Mouse (Mus musculus): ENCODE results near the gene Ndrg2. TPM values are rescaled to one million over a fixed set of nuclear protein-coding genes. Genes with fewer than 3 reads are reported as not detected.
"Not testable (repeated sequence)": the region's sequence is repeated elsewhere in the genome, so short reads cannot be mapped to it uniquely, and the experiment has no call there.

Gene Ndrg2
- 314 and 338 TPM in 2 replicates for total RNA-seq (2021)
- long read RNA-seq, experiment 1, transcript Ndrg2-201 (16 exons, 2,099 nt) = major isoform, 167 of 442 reads
- long read RNA-seq, experiment 1, transcript Ndrg2-202 (15 exons, 2,103 nt) = minor isoform, 137 of 442 reads
- long read RNA-seq, experiment 1, partial matches to known transcripts = 20 of 442 reads
- long read RNA-seq, experiment 1, other reads (novel, unspliced or antisense) = 118 of 442 reads
- long read RNA-seq, experiment 2, transcript Ndrg2-201 (16 exons, 2,099 nt) = major isoform, 165 of 362 reads
- long read RNA-seq, experiment 2, transcript Ndrg2-202 (15 exons, 2,103 nt) = minor isoform, 67 of 362 reads
- long read RNA-seq, experiment 2, partial matches to known transcripts = 87 of 362 reads
- long read RNA-seq, experiment 2, other reads (novel, unspliced or antisense) = 43 of 362 reads

DNA sequence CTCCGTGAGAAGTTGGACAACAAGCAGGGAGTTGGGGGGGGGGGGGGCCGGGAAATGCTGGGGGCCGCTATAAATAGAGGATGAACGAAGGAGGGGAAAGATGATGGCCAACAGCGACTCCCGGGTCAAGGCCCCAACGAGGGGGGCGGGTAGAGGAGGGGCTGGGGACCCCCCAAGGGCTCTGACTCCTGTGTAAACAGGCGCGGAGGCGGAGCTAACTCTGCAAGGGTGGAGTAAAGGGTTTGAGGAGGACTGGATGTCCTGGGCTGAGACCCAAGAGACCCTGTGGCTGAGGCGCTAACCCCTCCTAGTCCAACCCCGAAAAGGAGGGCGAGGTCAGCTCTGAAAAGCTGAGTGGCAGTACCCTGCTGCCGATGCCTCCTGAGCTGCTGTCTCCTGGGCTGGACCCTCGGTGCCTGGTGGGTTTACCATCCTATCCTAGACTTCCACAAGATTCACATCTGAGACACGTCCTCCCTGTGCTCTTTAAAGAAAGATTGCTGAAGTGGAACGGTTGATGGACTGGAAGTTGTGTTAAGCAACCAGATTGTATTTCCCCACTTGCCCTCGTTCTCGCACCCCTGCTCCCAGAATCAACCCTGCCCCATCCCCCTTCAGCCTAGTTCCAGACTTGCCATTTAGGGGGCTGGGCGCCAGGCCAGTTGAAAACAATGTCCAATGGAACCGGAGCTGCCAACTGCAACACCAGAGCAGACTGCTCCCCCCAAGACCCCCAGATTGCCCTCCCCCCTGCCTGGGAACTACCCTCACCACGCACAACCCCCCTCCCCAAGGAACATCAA is at the start of gene Ndrg2:
Ndrg2 (minus strand) TSS at position 199 of the 803 bp plus-strand sequence.
- DNase-seq = peak; percentile 82

- no peak for DNase-seq
These were observed 46.4 kb upstream of the Ndrg2 start for GRCm38 (mm10) chr14:51960316-51960715.

DNA sequence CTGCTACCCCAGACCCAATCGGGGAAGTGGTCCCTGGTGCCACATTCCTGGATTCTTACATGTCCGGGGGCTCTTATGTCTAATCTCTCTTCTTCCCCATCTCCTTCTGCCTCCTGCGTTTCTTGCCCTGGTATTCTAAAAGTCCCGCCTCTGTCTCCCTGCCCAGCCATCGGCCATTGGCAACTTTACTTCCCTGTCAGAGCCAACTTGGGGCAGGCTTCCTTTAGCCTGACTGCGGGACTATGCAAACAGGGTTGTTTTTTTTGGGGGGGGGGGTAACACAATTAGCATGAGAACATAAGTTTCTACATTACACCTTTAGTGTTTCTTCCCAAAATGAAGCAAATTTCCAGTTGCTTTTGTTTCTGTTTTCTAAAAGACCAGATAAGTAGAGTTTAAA is 29.4 kb upstream of the Ndrg2 start:
- DNase-seq = no peak

GRCm38 (mm10) chr14:51942236-51942635 is 28.3 kb upstream of the Ndrg2 start:
- DNase-seq = no peak

DNA sequence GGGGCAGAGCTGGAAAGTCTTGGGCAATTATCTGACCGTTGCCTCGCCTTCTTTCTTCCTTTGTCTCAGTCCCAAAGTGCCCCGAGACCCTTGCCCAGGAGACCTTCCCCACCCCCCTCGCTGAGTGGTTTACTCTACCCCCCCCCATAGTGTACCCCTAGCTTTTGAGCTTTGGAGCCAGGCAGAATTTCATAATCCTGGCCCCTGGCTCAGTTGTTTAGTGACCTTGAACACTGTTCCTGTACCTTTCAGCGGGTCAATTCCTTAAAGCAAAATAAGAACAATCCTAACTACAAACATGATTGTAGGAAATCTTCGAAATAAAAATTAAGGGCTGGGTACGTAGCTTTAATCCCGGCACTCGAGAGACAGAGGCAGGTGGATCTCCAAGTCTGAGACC is 27.6 kb upstream of the Ndrg2 start:
- no peak for DNase-seq

- peak; percentile 69 for DNase-seq
These were observed 27.1 kb upstream of the Ndrg2 start for GRCm38 (mm10) chr14:51940944-51941560.

GRCm38 (mm10) chr14:51939005-51939404 is 25.0 kb upstream of the Ndrg2 start:
- no peak for DNase-seq

DNA sequence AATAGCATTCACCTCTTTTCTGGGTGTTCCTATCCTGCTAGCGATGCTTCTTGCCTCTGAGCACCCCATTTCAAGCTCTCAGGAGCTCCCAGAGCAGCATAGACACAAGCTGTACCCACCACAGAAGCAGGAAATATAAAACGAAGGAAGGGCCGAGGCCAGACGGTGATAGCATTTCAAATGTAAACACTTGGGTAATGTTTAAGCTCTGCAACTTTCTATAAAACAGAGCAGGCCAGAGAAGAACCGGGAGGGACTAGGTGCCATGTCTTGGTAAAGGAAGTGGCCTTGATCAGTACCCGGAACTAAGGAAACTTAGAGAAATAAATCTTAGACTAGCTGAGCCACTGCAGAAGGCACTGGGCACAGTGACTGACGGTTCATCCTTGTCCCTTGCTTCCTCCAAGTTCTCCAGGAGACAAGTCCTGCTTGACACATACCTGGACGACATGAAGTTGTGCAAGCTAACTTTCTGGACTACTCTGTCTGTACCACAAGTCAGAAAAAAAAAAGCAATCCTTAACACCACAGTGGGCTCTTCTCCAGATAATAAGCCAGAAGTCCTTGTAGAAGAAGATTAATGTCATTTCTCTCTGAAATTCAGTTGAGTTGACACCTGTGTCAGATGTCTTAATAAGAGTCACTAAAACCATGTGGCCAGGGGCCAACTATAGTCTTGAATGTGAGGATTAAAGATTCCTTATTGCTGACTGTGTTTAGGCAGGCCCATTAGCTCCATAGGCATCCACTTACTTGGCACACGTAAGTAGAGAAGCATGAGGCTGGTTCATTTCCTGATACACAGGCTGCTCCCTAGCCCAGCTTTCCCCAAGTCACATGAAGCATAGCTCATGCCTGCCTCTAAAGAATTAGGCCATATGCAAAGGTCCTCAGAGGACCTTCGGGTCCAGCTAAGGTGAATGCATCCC is 18.4 kb upstream of the Ndrg2 start:
- no peak for DNase-seq

DNA sequence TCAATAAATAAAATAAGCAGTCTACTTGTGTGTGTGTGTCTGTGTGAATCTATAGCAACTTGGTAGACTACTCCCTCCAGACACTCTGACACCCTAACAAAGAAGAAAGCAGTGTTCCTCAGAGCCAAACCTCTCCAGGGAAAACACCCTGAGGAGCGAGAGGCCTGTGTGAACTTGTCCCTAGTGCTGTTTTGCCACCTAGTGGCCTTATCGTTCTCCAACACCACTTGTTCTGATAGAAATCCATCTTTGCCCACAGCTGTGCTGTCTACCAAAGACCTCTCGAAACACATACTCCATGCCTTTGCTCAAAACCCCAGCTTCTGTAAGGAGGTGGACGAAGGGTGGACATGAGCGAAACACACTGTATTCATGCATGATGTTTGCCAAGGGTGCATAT is 16.9 kb upstream of the Ndrg2 start:
- peak; percentile 80 for DNase-seq

DNA sequence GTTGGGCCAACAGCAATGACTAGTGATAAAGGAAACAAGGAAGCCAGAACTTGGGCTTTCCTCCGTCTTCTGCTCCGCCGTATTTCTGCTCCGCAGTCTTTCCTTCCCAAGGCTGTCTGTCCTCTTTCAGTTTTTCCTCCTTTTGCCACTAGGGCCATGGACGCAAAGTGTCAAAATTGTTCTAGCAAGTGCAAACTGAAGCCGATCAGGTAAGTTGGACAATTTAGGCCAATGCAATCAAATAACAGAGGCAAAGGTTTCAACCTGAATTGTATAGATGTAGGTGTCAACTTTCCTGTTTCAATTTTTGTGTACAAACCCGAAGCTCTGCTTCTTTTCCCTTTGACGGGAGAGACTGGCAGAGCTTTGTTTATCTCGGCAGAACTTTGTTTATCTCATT is 16.0 kb upstream of the Ndrg2 start:
- DNase-seq = no peak

- DNase-seq = peak; percentile 55
These were observed 15.5 kb upstream of the Ndrg2 start for GRCm38 (mm10) chr14:51929309-51929943.

DNA sequence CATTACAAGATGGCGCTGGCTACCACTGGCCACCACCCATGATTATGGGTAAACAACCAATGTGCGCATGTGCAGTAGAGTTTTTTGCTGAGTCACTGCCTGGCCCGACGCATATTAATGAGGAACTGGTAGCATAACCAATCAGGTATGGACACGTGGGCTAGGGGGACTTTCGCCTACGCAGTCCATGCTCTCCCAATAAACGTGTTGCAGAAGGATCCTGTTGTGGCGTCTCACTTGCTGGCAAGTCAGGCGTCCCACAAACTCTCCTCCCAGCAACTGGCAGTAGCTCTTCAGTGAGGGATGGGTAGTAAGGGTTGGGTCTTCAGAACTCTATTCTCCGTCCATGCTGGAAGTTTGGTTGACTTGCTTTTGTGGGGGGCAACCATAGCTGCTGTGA is 13.0 kb upstream of the Ndrg2 start:
- not testable (repeated sequence) for DNase-seq

DNA sequence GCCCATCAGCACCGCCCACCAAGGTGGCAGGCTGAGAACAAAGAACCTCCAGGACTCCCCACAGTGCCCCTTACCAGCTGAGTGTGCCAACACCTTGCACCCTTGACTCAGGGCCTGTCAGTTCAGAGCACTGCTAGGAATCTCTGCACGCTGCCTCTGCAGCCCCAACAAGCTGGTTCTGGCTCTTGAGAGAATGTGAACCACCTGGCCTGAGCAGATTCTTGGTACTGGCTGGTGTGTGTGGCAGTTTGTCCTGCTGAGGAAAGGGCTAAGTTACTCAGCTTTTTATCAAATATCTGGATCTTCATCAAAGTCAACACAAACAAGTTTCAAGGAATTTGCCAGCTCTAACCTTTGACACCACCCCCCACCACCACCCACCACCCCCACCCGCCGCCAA is 9.5 kb upstream of the Ndrg2 start:
- DNase-seq = no peak

DNA sequence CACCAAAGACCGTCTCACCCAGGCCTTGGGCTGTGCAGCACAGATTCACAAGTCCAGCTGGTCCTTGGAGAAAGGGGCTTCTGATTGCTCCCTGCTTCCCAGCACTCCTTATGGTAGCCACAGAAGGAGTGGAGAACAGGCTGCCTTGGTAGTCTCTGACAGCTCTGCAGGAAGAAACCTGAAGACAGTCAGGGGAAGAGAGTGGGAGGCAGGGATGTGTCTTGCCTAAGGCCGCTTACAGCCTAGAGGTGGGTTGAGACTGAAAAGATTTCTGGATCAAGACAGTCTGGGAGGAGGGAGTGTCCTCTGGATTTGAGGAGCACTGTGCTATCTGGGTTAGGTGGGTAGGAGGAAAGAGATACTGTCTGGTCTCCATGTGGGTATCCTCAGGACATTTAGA is 9.0 kb upstream of the Ndrg2 start:
- no peak for DNase-seq

DNA sequence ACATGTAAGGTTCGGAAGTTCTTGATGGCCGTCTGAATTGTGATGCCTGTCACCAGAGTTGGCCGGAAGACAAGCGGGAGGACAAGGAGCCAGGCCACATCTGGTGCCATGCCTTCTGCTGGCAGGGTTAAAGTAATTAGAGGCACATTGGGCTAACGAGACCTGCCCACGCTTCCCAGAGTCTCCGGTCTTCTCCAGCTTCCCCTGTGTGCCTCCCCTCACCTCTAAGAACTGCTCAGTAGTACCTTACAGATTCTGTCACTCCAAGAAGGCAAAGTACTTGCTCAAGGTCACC is 8.6 kb upstream of the Ndrg2 start, which contains the start of gene Rnase13:
Rnase13 (minus strand) TSS at position 203 of the 295 bp plus-strand sequence.
- DNase-seq = no peak

DNA sequence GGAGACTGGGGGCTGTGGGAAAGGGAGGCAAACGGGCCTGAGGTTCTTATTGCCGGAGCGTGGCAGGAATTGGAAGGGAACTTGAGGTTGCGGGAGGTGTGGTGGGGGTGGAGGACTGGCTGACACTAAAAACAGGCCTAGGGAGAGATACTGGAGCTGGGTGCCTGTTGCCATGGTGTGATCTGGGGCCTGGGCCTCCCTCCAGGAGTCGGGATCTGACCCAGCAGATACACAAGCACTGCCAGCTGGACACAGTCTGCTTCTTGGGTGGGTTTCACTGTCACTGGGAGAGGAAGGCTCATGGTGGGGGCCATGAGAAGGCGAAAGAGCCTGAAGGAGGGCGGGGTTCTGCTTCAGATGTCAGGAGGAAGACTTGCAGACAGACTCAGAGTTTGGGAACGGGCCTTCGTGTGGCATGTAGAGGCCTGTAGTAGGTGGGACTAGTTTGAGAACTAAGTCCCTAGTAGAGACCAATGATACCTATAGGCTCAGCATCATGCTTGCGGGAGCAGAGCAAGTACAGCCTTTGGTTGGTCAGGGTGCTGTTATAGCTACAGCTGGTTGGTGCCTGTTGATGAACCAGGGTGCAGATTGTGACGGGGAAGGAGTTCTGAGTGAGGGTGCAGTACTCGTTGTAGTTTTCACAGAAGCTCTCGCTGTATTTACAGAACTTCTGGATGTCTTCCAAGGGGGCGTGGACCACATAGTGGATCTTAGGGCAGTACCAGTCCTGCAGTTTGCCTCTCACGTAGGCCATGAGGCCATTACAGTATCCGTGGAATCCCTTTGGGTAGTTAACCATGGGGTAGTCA is 8.0 kb upstream of the Ndrg2 start:
- DNase-seq = no peak

- DNase-seq = no peak
These were observed 5.0 kb upstream of the Ndrg2 start for GRCm38 (mm10) chr14:51918966-51919365.

- DNase-seq = no peak
These were observed 4.2 kb upstream of the Ndrg2 start, which contains the start of gene Tppp2 for GRCm38 (mm10) chr14:51918125-51918524. Gene Tppp2 (plus strand): TSS chr14:51918425.

DNA sequence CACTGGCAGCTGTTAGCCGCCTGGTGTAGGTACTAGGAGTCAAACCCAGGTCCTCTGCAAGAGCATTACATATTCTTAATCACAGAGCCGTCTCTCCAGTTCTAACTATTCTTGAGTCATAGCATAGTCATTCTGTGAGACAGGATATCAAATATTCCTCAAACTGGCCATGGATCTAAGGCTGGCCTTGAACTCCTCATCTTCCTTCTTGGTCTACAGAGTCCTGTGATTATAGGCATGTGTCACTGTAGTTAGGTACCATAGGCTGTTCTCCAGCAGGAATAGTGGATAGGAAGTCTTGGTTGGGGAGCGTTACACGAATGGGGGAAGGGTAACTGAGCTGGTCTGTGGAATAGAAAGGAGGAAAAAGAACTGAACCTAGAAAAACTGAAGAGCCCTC is 2.6 kb upstream of the Ndrg2 start:
- no peak for DNase-seq

DNA sequence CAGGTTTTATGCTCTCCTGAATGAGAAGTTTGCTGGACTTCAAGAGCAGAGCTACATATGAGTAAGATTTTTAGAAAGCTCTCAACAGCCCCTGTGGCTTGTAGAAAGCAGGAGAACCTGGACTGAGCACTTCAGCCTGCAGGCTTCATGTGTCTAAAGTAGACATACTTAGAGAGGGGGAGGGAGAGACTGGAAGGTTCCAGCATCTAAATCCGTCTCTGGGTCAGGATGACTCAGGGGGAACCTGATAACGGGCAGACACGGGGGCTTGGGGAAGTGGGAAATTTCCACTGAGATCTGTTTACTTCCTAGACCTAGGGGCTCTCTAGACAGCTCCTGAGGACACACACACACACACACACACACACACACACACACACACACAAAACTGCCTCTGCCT is 1.1 kb upstream of the Ndrg2 start:
- DNase-seq = peak; percentile 40

Measured in adrenal gland, postnatal 14 days (tissue).